Mouse (Mus musculus) liver, embryonic 14.5 days (tissue): ENCODE results near the gene Rab4a. TPM values are rescaled to one million over a fixed set of nuclear protein-coding genes. Genes with fewer than 3 reads are reported as not detected.

ENCODE experiments used
- ATAC-seq: fragments of 200-750 bp; cut with Nextera tagmentation; 2 replicates; pipeline ENCODE4 v1.8.0; 2017; ENCODE audit warnings: moderate number of reproducible peaks, mild to moderate bottlenecking, moderate library complexity; ENCODE audit not compliant: insufficient read depth
- DNase-seq, 3 experiments: peaks; one replicate each; pipeline ENCODE4 v3.0.0-alpha.2; 2012 to 2013; ENCODE audit warnings: low read depth in 3 of 3, low spot score in 3 of 3
- H3K27ac ChIP-seq: fragments of 300-500 bp; sonication (generic); 2 replicates; pipeline ENCODE4 v1.5.1; 2014; ENCODE audit warnings: moderate library complexity, mild to moderate bottlenecking, control low read depth, inconsistent platforms
- H3K27me3 ChIP-seq: fragments of 300-500 bp; sonication (generic); 2 replicates; pipeline ENCODE4 v1.6.1; 2014; ENCODE audit warnings: mild to moderate bottlenecking, low read length, moderate library complexity; ENCODE audit not compliant: control insufficient read depth, insufficient read depth
- H3K36me3 ChIP-seq: fragments of 300-500 bp; sonication (generic); replicated peaks from 2 replicates; pipeline ENCODE4 v1.6.1; 2014; ENCODE audit warnings: low read depth; ENCODE audit not compliant: control insufficient read depth, insufficient read depth
- H3K4me1 ChIP-seq, 2 experiments: fragments of 200-500 bp in 1 of 2; fragments of 300-500 bp in 1 of 2; sonication (generic) in 1 of 2; replicated peaks; 2 replicates each; pipeline ENCODE4 v1.6.1; 2012 to 2014; ENCODE audit warnings: antibody characterized with exemption in 1 of 2, inconsistent platforms in 1 of 2, low read length in 1 of 2; ENCODE audit not compliant: control insufficient read depth in 2 of 2, insufficient read depth in 2 of 2
- H3K4me2 ChIP-seq: fragments of 300-500 bp; sonication (generic); 2 replicates; pipeline ENCODE4 v1.6.1; 2014; ENCODE audit warnings: low read depth, mild to moderate bottlenecking, control low read depth, moderate library complexity
- H3K4me3 ChIP-seq, 2 experiments: fragments of 200-500 bp in 1 of 2; fragments of 300-500 bp in 1 of 2; sonication (generic) in 1 of 2; 2 replicates each; pipeline ENCODE4 v1.5.1; 2012 to 2014; ENCODE audit warnings: low read depth in 2 of 2, low read length in 2 of 2, mild to moderate bottlenecking in 2 of 2, control low read depth in 1 of 2, inconsistent platforms in 1 of 2, moderate library complexity in 1 of 2; ENCODE audit not compliant: insufficient read depth in 1 of 2
- H3K9ac ChIP-seq: fragments of 300-500 bp; sonication (generic); replicated peaks from 2 replicates; pipeline ENCODE4 v1.6.1; 2014; ENCODE audit warnings: mild to moderate bottlenecking, control low read depth, moderate library complexity
- H3K9me3 ChIP-seq: fragments of 300-500 bp; sonication (generic); 2 replicates; pipeline ENCODE4 v1.6.1; 2016; ENCODE audit warnings: low read length, mixed read lengths; ENCODE audit not compliant: control insufficient read depth
- CTCF ChIP-seq: IDR thresholded peaks from 2 replicates; pipeline ENCODE4 v1.5.1; 2016; ENCODE audit warnings: antibody characterized with exemption, low read depth, control low read depth
- EP300 ChIP-seq: IDR thresholded peaks from 2 replicates; pipeline ENCODE4 v1.6.1; 2016; ENCODE audit warnings: antibody characterized with exemption, low read depth
- WGBS: fragments of 180-500 bp; shearing (Covaris S2); extraction: QIAGEN DNeasy Blood & Tissue Kit; methylation state at CpG from one replicate; pipeline ENCODE4 v1.1.7; 2014; ENCODE audit not compliant: insufficient replicate concordance; 5-methylcytosine and 5-hydroxymethylcytosine counted together
- polyA plus RNA-seq, 2 experiments: library from polyadenylated mRNA; depleted of rRNA in 1 of 2; stranded (reverse) in 1 of 2; unstranded in 1 of 2; fragments of >200 nt; fragmentation: Nextera tagmentation in 1 of 2; extraction: Ambion mirVana in 1 of 2; gene quantifications; 2 replicates each; pipeline versions ENCODE4 v1.2.1 to v1.2.3; 2012 to 2014

Gene Rab4a
- polyA plus RNA-seq, 2 experiments, result 12.9 to 23.7 TPM

GRCm38 (mm10) chr8:123859648-123860259 is 54.0 kb downstream of the Rab4a start, which contains the start of gene Ccsap:
Ccsap (minus strand) TSS chr8:123860209.
- peak in 1 of 3 experiments; percentile 32 for DNase-seq
- peak within 1 kb of the TSS; percentile 81 for H3K4me2 ChIP-seq
- under 1% methylated on average over 48 of the region's 48 CpGs for WGBS
- H3K27me3 ChIP-seq, result peaks cover 14% of the 10 kb centered on the region
- H3K27ac ChIP-seq, result peak within 1 kb of the TSS; percentile 62
- peak; percentile 69 for ATAC-seq
- TF ChIP-seq EP300 (no peak), CTCF (no peak)
- no peaks in the 10 kb centered on the region for H3K36me3 ChIP-seq
- H3K4me3 ChIP-seq, result peak within 1 kb of the TSS; percentile 87 to 95
- H3K9me3 ChIP-seq, result no peaks in the 10 kb centered on the region
- peak within 1 kb of the TSS; percentile 87 for H3K9ac ChIP-seq
- peaks cover 7 to 8% of the 10 kb centered on the region in 2 experiments; a peak in 3 of 4 replicates for H3K4me1 ChIP-seq

- Histone ChIP-seq H3K9me3 (no peaks in the 10 kb centered on the region), H3K9ac (no peak overlapping the region), H3K27me3 (peaks cover 14% of the 10 kb centered on the region), H3K36me3 (no peaks in the 10 kb centered on the region), H3K27ac (no peak overlapping the region), H3K4me1 (peaks cover 7 to 8% of the 10 kb centered on the region in 2 experiments; a peak in 3 of 4 replicates), H3K4me3 (peak overlapping the region in 1 of 2 experiments; percentile 87; a peak in 1 of 4 replicates), H3K4me2 (peak overlapping the region; percentile 81)
- no peak for DNase-seq
- WGBS, result 59% methylated on average over 4 of the region's 4 CpGs
- no peak for TF ChIP-seq EP300
- no peak for TF ChIP-seq CTCF
- ATAC-seq, result no peak
Measured at GRCm38 (mm10) chr8:123860386-123860785, 54.6 kb downstream of the Rab4a start.

GRCm38 (mm10) chr8:123865786-123866185 is 60.0 kb downstream of the Rab4a start:
- no peak for DNase-seq
- H3K4me3 ChIP-seq, result no peak overlapping the region
- H3K9me3 ChIP-seq, result no peaks in the 10 kb centered on the region
- H3K27me3 ChIP-seq, result peaks cover 6% of the 10 kb centered on the region
- TF ChIP-seq CTCF, result no peak
- H3K27ac ChIP-seq, result no peak overlapping the region
- H3K9ac ChIP-seq, result no peak overlapping the region
- no peaks in the 10 kb centered on the region for H3K4me1 ChIP-seq
- 69% methylated on average over 7 of the region's 7 CpGs for WGBS
- ATAC-seq, result no peak
- no peak overlapping the region for H3K4me2 ChIP-seq
- H3K36me3 ChIP-seq, result no peaks in the 10 kb centered on the region

GRCm38 (mm10) chr8:123866971-123867370 is 61.2 kb downstream of the Rab4a start:
- 40% methylated on average over 5 of the region's 5 CpGs for WGBS
- no peak for TF ChIP-seq CTCF
- no peak for TF ChIP-seq EP300
- DNase-seq, result no peak

GRCm38 (mm10) chr8:123872048-123872447 is 66.3 kb downstream of the Rab4a start:
- Histone ChIP-seq H3K4me2 (no peak overlapping the region), H3K36me3 (no peaks in the 10 kb centered on the region), H3K4me3 (no peak overlapping the region), H3K9ac (no peak overlapping the region), H3K27ac (no peak overlapping the region), H3K27me3 (no peaks in the 10 kb centered on the region), H3K4me1 (0 out of 4 replicates have a peak, but pooled peaks cover 0 to 3% of the 10 kb centered on the region in 2 experiments), H3K9me3 (no peaks in the 10 kb centered on the region)
- 71% methylated on average over 9 of the region's 9 CpGs for WGBS
- no peak for TF ChIP-seq EP300
- TF ChIP-seq CTCF, result no peak
- no peak for DNase-seq
- ATAC-seq, result no peak

More at GRCm38 (mm10) chr8:123866971-123867370, 61.2 kb downstream of the Rab4a start:
- Histone ChIP-seq H3K4me2 (no peak overlapping the region), H3K9ac (no peak overlapping the region), H3K27me3 (peaks cover 3% of the 10 kb centered on the region), H3K4me1 (no peaks in the 10 kb centered on the region), H3K36me3 (no peaks in the 10 kb centered on the region), H3K4me3 (no peak overlapping the region), H3K27ac (no peak overlapping the region), H3K9me3 (no peaks in the 10 kb centered on the region)
- no peak for ATAC-seq
